In the genomic region with DNA sequence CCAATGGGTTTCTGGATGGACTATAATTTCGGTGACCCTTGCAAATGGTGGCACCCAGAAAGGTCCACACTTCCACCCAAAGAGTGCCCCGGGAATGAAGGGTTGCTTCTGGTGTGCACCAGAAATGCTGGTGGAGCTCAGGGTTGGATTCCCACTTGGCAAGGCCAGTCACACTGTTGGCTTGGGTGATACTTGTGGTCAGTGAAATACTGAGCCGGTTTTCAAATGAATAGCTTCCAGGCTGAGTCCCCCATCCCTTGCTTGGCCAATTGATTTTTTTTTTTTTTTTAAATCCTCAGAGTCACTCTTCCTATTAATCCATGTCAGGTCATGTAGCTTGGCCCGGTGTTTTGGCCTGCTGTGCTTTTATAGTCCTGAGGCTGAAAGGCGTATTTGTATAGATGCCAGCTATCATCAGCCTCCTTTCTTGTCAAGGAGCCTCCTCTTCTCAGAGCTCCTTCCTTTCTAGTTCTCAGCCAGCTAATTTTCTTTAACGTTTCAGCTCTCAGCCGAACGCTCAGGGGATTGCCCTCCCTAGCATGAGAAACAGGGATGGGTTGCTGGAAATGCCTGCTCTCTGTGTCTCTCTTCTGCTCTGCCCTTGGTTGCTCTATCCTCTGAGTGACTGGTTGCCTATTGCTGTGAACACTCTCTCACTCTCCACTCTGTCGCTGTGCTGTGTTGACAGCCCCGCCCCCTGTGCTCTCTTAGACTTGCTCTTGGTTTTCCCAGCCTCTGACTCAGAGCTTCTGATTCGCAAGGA, we compare ENCODE assay signal across 9 mouse cellular contexts. TPM values are rescaled to one million over a fixed set of nuclear protein-coding genes. Genes with fewer than 3 reads are reported as not detected.
A peak's percentile ranks its signal among the peaks of the same experiment; 100 is the strongest.
DNase-seq lines count a peak whose midpoint lies in the region; ATAC-seq lines count a peak whose summit lies in the region.
"Had no signal": no experiment of that assay in that cellular context is flagged by ENCODE, and none has a peak within 500 bp of the region (broad histone marks: within the 10 kb centered on the region; RNA-seq: fewer than 3 reads in every experiment).

No protein-coding gene starts in this region.

- no peaks in the 10 kb centered on the region for H3K27me3 ChIP-seq in hindbrain, embryonic 16.5 days (replicated peaks; ENCODE audit: control insufficient read depth, insufficient read depth, low read length)
- H3K27me3 ChIP-seq: limb, embryonic 15.5 days had no signal

- peaks cover 7% of the 10 kb centered on the region for H3K4me1 ChIP-seq in hindbrain, embryonic 16.5 days (ENCODE audit: control insufficient read depth, insufficient read depth, low read depth, low read length)

- peak overlapping the region; percentile 48 for H3K27ac ChIP-seq in hindbrain, embryonic 16.5 days (ENCODE audit: low read depth, low read length)
- H3K27ac ChIP-seq: limb, embryonic 15.5 days had no signal

- peak; percentile 34 to 45 for DNase-seq in cerebellum, postnatal 10 days
- no peak for DNase-seq in cerebellum, adult 8-10 months
- peak; percentile 3 for DNase-seq in lung, postnatal 36 days
- no peak for DNase-seq in lung, postnatal 4 days
- peak; percentile 53 to 66 for DNase-seq in right cerebral cortex, postnatal 10 days (ENCODE audit: low spot score in 2 of 2)
- DNase-seq in adipocyte (ENCODE audit: low spot score) = no peak

- H3K4me3 ChIP-seq in hindbrain, embryonic 16.5 days (ENCODE audit: low read length) = no peak overlapping the region
- H3K4me3 ChIP-seq: limb, embryonic 15.5 days had no signal

- WGBS in hindbrain, embryonic 16.5 days = 27% methylated on average over 11 of the region's 11 CpGs

- H3K9me3 ChIP-seq in hindbrain, embryonic 16.5 days (ENCODE audit: control insufficient read depth, low read length) = no peaks in the 10 kb centered on the region
- H3K9me3 ChIP-seq: limb, embryonic 15.5 days had no signal

- H3K9ac ChIP-seq in hindbrain, embryonic 16.5 days (ENCODE audit: low read depth, low read length) = no peak overlapping the region
- H3K9ac ChIP-seq: limb, embryonic 15.5 days had no signal

- ATAC-seq in hindbrain, embryonic 16.5 days = peak; percentile 87
- ATAC-seq in megakaryocyte, adult 5-6 weeks (ENCODE audit: poor library complexity, severe bottlenecking) = no peak

- no peak overlapping the region for H3K4me2 ChIP-seq in hindbrain, embryonic 16.5 days (ENCODE audit: low read length)
- H3K4me2 ChIP-seq: limb, embryonic 15.5 days had no signal

- no peaks in the 10 kb centered on the region for H3K36me3 ChIP-seq in hindbrain, embryonic 16.5 days (ENCODE audit: control insufficient read depth, insufficient read depth, low read length)
- H3K36me3 ChIP-seq: limb, embryonic 15.5 days had no signal

RNA-seq across cellular contexts. Expression of a gene that starts 42.9 kb away (rescaled TPM):
- polyA plus RNA-seq in hindbrain, embryonic 16.5 days (2015; fragmentation: Nextera tagmentation; extraction: Ambion mirVana) = 24.4 and 24.7 TPM in 2 replicates
- 5.8 and 11.3 TPM in 2 replicates for total RNA-seq in megakaryocyte, adult 5-6 weeks (2015)
- 15.9 and 16.2 TPM in 2 replicates for total RNA-seq in megakaryocyte, adult 5-6 weeks (2017)

Comparison
In these comparisons a context has a peak if more than half of its experiments do, and no peak if none do; other contexts are left out.
1. DNase-seq: peak in cerebellum, postnatal 10 days (2 of 2), lung, postnatal 36 days (single experiment) and right cerebral cortex, postnatal 10 days (2 of 2); none in cerebellum, adult 8-10 months (single experiment), lung, postnatal 4 days (0 of 2) and adipocyte (single experiment).